Mouse (Mus musculus): ENCODE results near the gene Pyurf.

Pyurf gene

GRCm38 (mm10) chr6:57691467-57692261 is at the start of gene Pyurf:
Gene Pyurf (minus strand): TSS chr6:57692078.
- peak; percentile 67 for DNase-seq (ENCODE audit: low read depth, low spot score)

- DNase-seq (ENCODE audit: low read depth, low spot score), result no peak
These were observed 29.5 kb upstream of the Pyurf start for GRCm38 (mm10) chr6:57721347-57721746.

GRCm38 (mm10) chr6:57711726-57712125 is 19.8 kb upstream of the Pyurf start:
- no peak for DNase-seq (ENCODE audit: low read depth, low spot score)

GRCm38 (mm10) chr6:57706721-57707120 is 14.8 kb upstream of the Pyurf start:
- no peak for DNase-seq (ENCODE audit: low read depth, low spot score)

- DNase-seq (ENCODE audit: low read depth, low spot score), result no peak
These were observed 11.8 kb upstream of the Pyurf start for GRCm38 (mm10) chr6:57703703-57704102.

- peak; percentile 84 for DNase-seq (ENCODE audit: low read depth, low spot score)
These were observed 11.0 kb upstream of the Pyurf start for GRCm38 (mm10) chr6:57702743-57703499.

- DNase-seq (ENCODE audit: low read depth, low spot score), result no peak
These were observed 10.5 kb upstream of the Pyurf start, which contains the start of gene Lancl2 for GRCm38 (mm10) chr6:57702376-57702742. Gene Lancl2 (plus strand): TSS chr6:57702540.

GRCm38 (mm10) chr6:57701686-57702085 is 9.8 kb upstream of the Pyurf start:
- DNase-seq (ENCODE audit: low read depth, low spot score), result no peak

- no peak for DNase-seq (ENCODE audit: low read depth, low spot score)
These were observed 1.2 kb upstream of the Pyurf start for GRCm38 (mm10) chr6:57693116-57693515.

GRCm38 (mm10) chr6:57684156-57684555 is 7.7 kb downstream of the Pyurf start:
- DNase-seq (ENCODE audit: low read depth, low spot score), result no peak

- no peak for DNase-seq (ENCODE audit: low read depth, low spot score)
These were observed 30.6 kb downstream of the Pyurf start for GRCm38 (mm10) chr6:57661295-57661694.

GRCm38 (mm10) chr6:57647256-57647655 is 44.6 kb downstream of the Pyurf start:
- no peak for DNase-seq (ENCODE audit: low read depth, low spot score)

GRCm38 (mm10) chr6:57641789-57642188 is 50.1 kb downstream of the Pyurf start:
- no peak for DNase-seq (ENCODE audit: low read depth, low spot score)

GRCm38 (mm10) chr6:57639531-57639930 is 52.3 kb downstream of the Pyurf start:
- no peak for DNase-seq (ENCODE audit: low read depth, low spot score)
